Mouse (Mus musculus): Measurements from ENCODE around the gene Tomm40. TPM values are rescaled to one million over a fixed set of nuclear protein-coding genes. Genes with fewer than 3 reads are reported as not detected.
A peak's percentile ranks its signal among the peaks of the same experiment; 100 is the strongest.

Tomm40 gene
- polyA plus RNA-seq, 1 experiment = 12.7 TPM

- TF ChIP-seq GATA1 (IDR thresholded peaks at IDR 0.05; ENCODE audit: low read length) = no peak
- TF ChIP-seq TAL1 (IDR thresholded peaks at IDR 0.05; ENCODE audit: low read length) = no peak
- H3K4me1 ChIP-seq (ENCODE audit: control insufficient read depth) = peaks cover 52% of the 10 kb centered on the region
Measured at GRCm38 (mm10) chr7:19664955-19665841, 50.0 kb downstream of the Tomm40 start, which contains the start of gene Clptm1. TSS of gene Clptm1 (minus strand) at chr7:19665033.

DNA sequence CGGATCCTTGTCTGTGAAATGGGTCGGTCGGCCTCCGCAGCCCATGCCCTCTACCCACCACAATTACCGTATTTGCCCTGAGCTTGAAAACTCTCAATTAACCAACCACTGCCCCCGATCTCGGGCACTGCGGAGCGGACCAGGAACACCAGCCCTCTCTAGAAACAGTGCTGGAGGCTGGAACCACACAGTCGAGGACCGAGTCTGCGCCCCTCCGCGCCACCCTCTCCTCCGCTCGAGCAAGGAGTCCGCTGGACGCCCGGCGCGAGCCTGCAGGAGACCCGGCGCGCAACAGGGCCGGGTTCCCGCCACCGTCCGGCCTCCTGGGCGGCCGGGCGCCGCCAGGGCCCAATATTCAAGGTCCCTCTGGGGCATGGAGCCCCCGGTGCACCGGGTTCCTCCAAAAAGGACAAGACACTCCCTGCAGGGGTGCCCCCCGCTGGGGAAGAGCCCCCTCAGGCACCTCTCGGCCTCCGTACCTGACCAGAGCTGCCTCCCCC is 50.7 kb downstream of the Tomm40 start:
- peaks cover 49% of the 10 kb centered on the region for H3K4me1 ChIP-seq (ENCODE audit: control insufficient read depth)
- no peak for TF ChIP-seq TAL1 (IDR thresholded peaks at IDR 0.05; ENCODE audit: low read length)
- no peak for TF ChIP-seq GATA1 (IDR thresholded peaks at IDR 0.05; ENCODE audit: low read length)
- peaks cover 40% of the 10 kb centered on the region for H3K36me3 ChIP-seq (ENCODE audit: control insufficient read depth)
- H3K4me3 ChIP-seq (replicated peaks) = peak overlapping the region; percentile 93
- no peaks in the 10 kb centered on the region for H3K9me3 ChIP-seq (ENCODE audit: control insufficient read depth, low read length)
- no peaks in the 10 kb centered on the region for H3K27me3 ChIP-seq (ENCODE audit: control insufficient read depth)

More at GRCm38 (mm10) chr7:19664955-19665841, 50.0 kb downstream of the Tomm40 start, which contains the start of gene Clptm1:
- Histone ChIP-seq H3K9me3 (ENCODE audit: control insufficient read depth, low read length) (no peaks in the 10 kb centered on the region), H3K4me3 (replicated peaks) (peak within 1 kb of the TSS; percentile 93), H3K27me3 (ENCODE audit: control insufficient read depth) (no peaks in the 10 kb centered on the region), H3K36me3 (ENCODE audit: control insufficient read depth) (peaks cover 33% of the 10 kb centered on the region)

GRCm38 (mm10) chr7:19663940-19664339 is 51.3 kb downstream of the Tomm40 start:
- TF ChIP-seq TAL1 (IDR thresholded peaks at IDR 0.05; ENCODE audit: low read length) (no peak), GATA1 (IDR thresholded peaks at IDR 0.05; ENCODE audit: low read length) (no peak)

GRCm38 (mm10) chr7:19652614-19653013 is 62.6 kb downstream of the Tomm40 start:
- no peak for TF ChIP-seq TAL1 (IDR thresholded peaks at IDR 0.05; ENCODE audit: low read length)
- TF ChIP-seq GATA1 (IDR thresholded peaks at IDR 0.05; ENCODE audit: low read length) = no peak
- Histone ChIP-seq H3K27me3 (ENCODE audit: control insufficient read depth) (no peaks in the 10 kb centered on the region), H3K4me3 (replicated peaks) (no peak overlapping the region), H3K9me3 (ENCODE audit: control insufficient read depth, low read length) (no peaks in the 10 kb centered on the region), H3K4me1 (ENCODE audit: control insufficient read depth) (peaks cover 30% of the 10 kb centered on the region), H3K36me3 (ENCODE audit: control insufficient read depth) (peaks cover 93% of the 10 kb centered on the region)

More at GRCm38 (mm10) chr7:19663940-19664339, 51.3 kb downstream of the Tomm40 start:
- Histone ChIP-seq H3K27me3 (ENCODE audit: control insufficient read depth) (no peaks in the 10 kb centered on the region), H3K4me3 (replicated peaks) (peak overlapping the region; percentile 93), H3K4me1 (ENCODE audit: control insufficient read depth) (peaks cover 46% of the 10 kb centered on the region), H3K36me3 (ENCODE audit: control insufficient read depth) (peaks cover 44% of the 10 kb centered on the region), H3K9me3 (ENCODE audit: control insufficient read depth, low read length) (no peaks in the 10 kb centered on the region)

Other genes starting within 250 kb of the Tomm40 start
- gene Bloc1s3, start 207.1 kb downstream of the Tomm40 start, polyA plus RNA-seq (2012) = 0.46 and 0.49 TPM in 2 replicates
- gene Trappc6a, start 207.0 kb downstream of the Tomm40 start, polyA plus RNA-seq (2012) = 10.9 and 13.1 TPM in 2 replicates
- 0.02 TPM in 1 of 2 replicates, not detected in the other for gene Nkpd1, start 197.6 kb downstream of the Tomm40 start, polyA plus RNA-seq (2012)
- gene Ppp1r37, start 152.4 kb downstream of the Tomm40 start, polyA plus RNA-seq (2012) = 26.4 and 32.4 TPM in 2 replicates
- 0.14 and 0.16 TPM in 2 replicates for gene Zfp296, start 138.2 kb downstream of the Tomm40 start, polyA plus RNA-seq (2012)
- gene Gemin7, start 137.8 kb downstream of the Tomm40 start, polyA plus RNA-seq (2012) = 12.9 and 13.5 TPM in 2 replicates
- gene Clasrp, start 111.0 kb downstream of the Tomm40 start, polyA plus RNA-seq (2012) = 10.2 and 11.9 TPM in 2 replicates
- 0.32 and 0.48 TPM in 2 replicates for gene Relb, start 86.0 kb downstream of the Tomm40 start, polyA plus RNA-seq (2012)
- gene Clptm1, start 50.4 kb downstream of the Tomm40 start, polyA plus RNA-seq (2012) = 15.2 and 16.7 TPM in 2 replicates
- 0.32 and 0.99 TPM in 2 replicates for gene Apoc2, start 37.5 kb downstream of the Tomm40 start, polyA plus RNA-seq (2012)
- not detected in 2 replicates for gene Gm44805, start 34.0 kb downstream of the Tomm40 start, polyA plus RNA-seq (2012)
- 0.10 and 0.20 TPM in 2 replicates for gene Apoc4, start 34.0 kb downstream of the Tomm40 start, polyA plus RNA-seq (2012)
- 0.94 and 1.3 TPM in 2 replicates for gene Apoc1, start 22.8 kb downstream of the Tomm40 start, polyA plus RNA-seq (2012)
- gene Apoe, start 16.2 kb downstream of the Tomm40 start, polyA plus RNA-seq (2012) = 12.1 and 14.3 TPM in 2 replicates
- gene Nectin2, start 35.0 kb upstream of the Tomm40 start, polyA plus RNA-seq (2012) = 0.13 and 0.15 TPM in 2 replicates
- gene Bcam, start 55.6 kb upstream of the Tomm40 start, polyA plus RNA-seq (2012) = 0.02 TPM in 1 of 2 replicates, not detected in the other
- not detected in 2 replicates for gene Cblc, start 81.4 kb upstream of the Tomm40 start, polyA plus RNA-seq (2012)
- gene Bcl3, start 107.3 kb upstream of the Tomm40 start, polyA plus RNA-seq (2012) = 0.15 and 0.18 TPM in 2 replicates
- gene Gm19345, start 136.6 kb upstream of the Tomm40 start, polyA plus RNA-seq (2012) = not detected in 2 replicates
- gene Ceacam16, start 145.9 kb upstream of the Tomm40 start, polyA plus RNA-seq (2012) = not detected in 2 replicates
- not detected in 2 replicates for gene Ceacam19, start 172.5 kb upstream of the Tomm40 start, polyA plus RNA-seq (2012)
- 0.02 and 0.04 TPM in 2 replicates for gene Pvr, start 205.7 kb upstream of the Tomm40 start, polyA plus RNA-seq (2012)
- gene Igsf23, start 235.3 kb upstream of the Tomm40 start, polyA plus RNA-seq (2012) = not detected in 2 replicates
- gene Ceacam20, start 250.0 kb upstream of the Tomm40 start, polyA plus RNA-seq (2012) = not detected in 2 replicates

Measured in erythroblast, embryonic 14.5 days (primary cell).